Mouse (Mus musculus): ENCODE results near the gene Nrxn1. TPM values are rescaled to one million over a fixed set of nuclear protein-coding genes. Genes with fewer than 3 reads are reported as not detected.

The Nrxn1 gene
- polyA plus RNA-seq, 1 experiment from 2014 or later: 2.0 TPM

DNA sequence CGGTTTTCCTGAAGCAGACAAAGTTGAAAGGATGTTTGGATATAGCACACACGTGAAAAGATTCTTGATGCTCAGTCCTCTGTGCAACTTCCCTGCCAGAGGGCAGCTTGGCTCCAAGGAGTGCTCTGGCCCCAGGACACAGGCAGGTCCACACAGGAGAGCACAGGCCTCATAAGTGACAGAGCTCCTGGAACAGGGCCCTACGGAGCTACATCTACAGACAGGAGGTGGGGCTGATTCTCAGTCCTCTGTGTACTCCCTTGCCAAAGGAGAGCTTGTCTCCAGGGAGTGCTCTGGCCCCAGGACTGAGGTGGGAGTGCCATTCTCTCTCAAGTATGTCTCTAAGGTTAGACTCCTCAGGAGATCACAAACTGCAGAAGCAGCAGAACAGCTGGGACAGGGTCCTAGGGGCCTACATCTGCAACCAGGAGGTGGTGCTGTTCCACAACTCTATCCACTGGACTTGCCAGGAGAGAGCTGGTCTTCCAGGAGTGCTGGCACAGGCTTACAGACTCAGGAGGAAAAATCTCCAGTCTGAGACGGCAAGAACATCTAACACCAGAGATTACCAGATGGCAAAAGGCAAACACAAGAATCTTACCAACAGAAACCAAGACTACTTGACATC lies 129.9 kb downstream of the Nrxn1 start:
- H3K27ac ChIP-seq (replicated peaks in 1 of 2; ENCODE audit: control insufficient read depth in 1 of 2, insufficient read depth in 1 of 2, low read depth in 2 of 2, low read length in 2 of 2): no peak overlapping the region
- no peak overlapping the region for H3K4me2 ChIP-seq (ENCODE audit: low read length)
- no peak overlapping the region for H3K4me3 ChIP-seq (ENCODE audit: control insufficient read depth in 1 of 2, insufficient read depth in 1 of 2, low read depth in 1 of 2, low read length in 2 of 2)
- no peaks in the 10 kb centered on the region for H3K4me1 ChIP-seq (ENCODE audit: control insufficient read depth in 2 of 2, insufficient read depth in 2 of 2, low read length in 2 of 2)
- no peaks in the 10 kb centered on the region for H3K9me3 ChIP-seq (ENCODE audit: control insufficient read depth, low read length)
- WGBS: 46% methylated on average over 4 of the region's 4 CpGs
- no peak overlapping the region for H3K9ac ChIP-seq (ENCODE audit: low read length)
- no peaks in the 10 kb centered on the region for H3K27me3 ChIP-seq (ENCODE audit: control insufficient read depth, insufficient read depth, low read length)
- ATAC-seq (ENCODE audit: insufficient number of reproducible peaks, insufficient read depth, low FRiP score, low read depth): no peak
- no peaks in the 10 kb centered on the region for H3K36me3 ChIP-seq (ENCODE audit: control insufficient read depth, insufficient read depth, low read length)

DNA sequence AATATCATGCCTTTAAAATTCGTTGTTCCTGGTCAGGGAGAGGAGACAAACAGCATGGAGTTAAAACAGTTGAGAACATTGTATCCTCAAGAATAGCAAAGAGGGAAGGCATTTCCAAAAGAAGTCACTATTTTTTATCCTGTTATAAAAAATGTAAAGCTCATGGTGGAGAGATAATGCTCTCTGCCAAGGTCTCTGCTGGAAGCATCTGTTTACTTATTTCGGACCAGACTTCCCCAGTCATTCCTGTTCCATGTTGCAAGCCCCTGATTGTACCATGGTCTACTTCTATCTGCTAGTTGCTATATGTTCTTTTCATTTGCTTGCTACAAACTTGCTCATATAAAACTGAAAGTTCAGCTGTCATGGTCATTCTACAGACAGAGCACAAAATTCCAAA lies 137.7 kb downstream of the Nrxn1 start:
- Histone ChIP-seq H3K36me3 (ENCODE audit: control insufficient read depth, insufficient read depth, low read length) (no peaks in the 10 kb centered on the region), H3K9me3 (ENCODE audit: control insufficient read depth, low read length) (no peaks in the 10 kb centered on the region), H3K27ac (replicated peaks in 1 of 2; ENCODE audit: control insufficient read depth in 1 of 2, insufficient read depth in 1 of 2, low read depth in 2 of 2, low read length in 2 of 2) (no peak overlapping the region), H3K4me2 (ENCODE audit: low read length) (no peak overlapping the region), H3K4me3 (ENCODE audit: control insufficient read depth in 1 of 2, insufficient read depth in 1 of 2, low read depth in 1 of 2, low read length in 2 of 2) (no peak overlapping the region), H3K4me1 (ENCODE audit: control insufficient read depth in 2 of 2, insufficient read depth in 2 of 2, low read length in 2 of 2) (no peaks in the 10 kb centered on the region), H3K27me3 (ENCODE audit: control insufficient read depth, insufficient read depth, low read length) (no peaks in the 10 kb centered on the region), H3K9ac (ENCODE audit: low read length) (no peak overlapping the region)
- no peak for ATAC-seq (ENCODE audit: insufficient number of reproducible peaks, insufficient read depth, low FRiP score, low read depth)
- WGBS: 67% methylated on average over 2 of the region's 2 CpGs

DNA sequence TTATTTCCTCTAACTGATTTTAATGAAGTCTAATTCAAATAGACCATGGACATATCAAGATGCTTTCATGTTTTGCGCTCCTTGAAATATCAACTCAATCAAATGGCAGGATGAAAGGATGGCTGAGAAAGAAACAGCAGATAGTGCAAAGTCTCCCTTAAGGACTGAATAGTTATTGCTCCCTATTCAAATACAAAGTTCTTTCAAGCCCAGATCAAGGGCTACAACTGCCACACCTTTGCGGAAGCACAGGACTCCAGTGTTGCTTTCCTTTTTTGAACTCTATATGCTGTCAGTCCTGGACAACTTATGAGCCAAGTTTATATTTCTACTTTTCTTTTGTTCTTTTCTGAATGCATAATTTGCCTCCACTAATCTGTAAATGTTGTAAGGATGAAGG lies 157.9 kb downstream of the Nrxn1 start:
- H3K36me3 ChIP-seq (ENCODE audit: control insufficient read depth, insufficient read depth, low read length): no peaks in the 10 kb centered on the region
- no peak overlapping the region for H3K27ac ChIP-seq (replicated peaks in 1 of 2; ENCODE audit: control insufficient read depth in 1 of 2, insufficient read depth in 1 of 2, low read depth in 2 of 2, low read length in 2 of 2)
- no peak overlapping the region for H3K9ac ChIP-seq (ENCODE audit: low read length)
- no peaks in the 10 kb centered on the region for H3K9me3 ChIP-seq (ENCODE audit: control insufficient read depth, low read length)
- no peaks in the 10 kb centered on the region for H3K4me1 ChIP-seq (ENCODE audit: control insufficient read depth in 2 of 2, insufficient read depth in 2 of 2, low read length in 2 of 2)
- H3K27me3 ChIP-seq (ENCODE audit: control insufficient read depth, insufficient read depth, low read length): no peaks in the 10 kb centered on the region
- H3K4me3 ChIP-seq (ENCODE audit: control insufficient read depth in 1 of 2, insufficient read depth in 1 of 2, low read depth in 1 of 2, low read length in 2 of 2): no peak overlapping the region
- no peak for ATAC-seq (ENCODE audit: insufficient number of reproducible peaks, insufficient read depth, low FRiP score, low read depth)
- H3K4me2 ChIP-seq (ENCODE audit: low read length): no peak overlapping the region
- WGBS: 91% methylated on average over 2 of the region's 2 CpGs

DNA sequence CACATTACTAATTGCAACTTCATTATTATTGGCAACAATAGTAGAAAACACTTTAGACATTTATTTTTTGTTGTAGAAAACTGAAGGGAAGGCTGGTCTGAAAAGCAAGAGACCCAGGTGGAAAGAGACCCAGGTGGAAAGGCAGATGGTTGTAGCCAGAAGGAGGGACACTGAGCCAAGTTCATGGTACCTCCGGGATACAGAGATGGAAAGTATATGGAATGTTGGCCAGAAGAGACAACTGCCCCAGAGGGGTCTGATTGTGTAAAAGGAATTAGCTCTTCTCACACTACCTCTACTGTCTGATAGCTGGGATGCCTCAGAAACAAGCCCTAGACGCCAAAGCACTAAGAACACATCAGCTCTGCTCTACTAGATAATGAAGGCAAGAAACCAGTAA lies 179.6 kb downstream of the Nrxn1 start:
- H3K36me3 ChIP-seq (ENCODE audit: control insufficient read depth, insufficient read depth, low read length): no peaks in the 10 kb centered on the region

DNA sequence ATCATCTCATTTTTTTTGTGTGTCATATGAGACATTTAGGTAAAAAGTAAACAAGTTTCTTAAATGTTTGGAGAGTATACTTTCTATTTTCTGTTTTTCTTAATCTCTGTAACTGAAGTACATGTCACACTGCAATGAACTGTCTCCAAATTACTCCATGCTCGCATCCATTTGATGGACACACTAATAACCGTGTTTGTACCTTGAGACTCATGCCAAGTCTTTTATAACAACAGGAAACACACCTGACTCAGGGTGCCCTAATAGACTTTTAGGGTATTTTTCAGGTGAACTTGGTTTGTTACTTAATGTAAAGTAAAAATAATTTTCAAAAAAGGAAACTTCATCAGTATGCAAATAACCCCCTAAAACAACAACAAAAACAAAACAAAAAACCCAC lies 180.1 kb downstream of the Nrxn1 start:
- H3K4me2 ChIP-seq (ENCODE audit: low read length): no peak overlapping the region
- H3K9me3 ChIP-seq (ENCODE audit: control insufficient read depth, low read length): no peaks in the 10 kb centered on the region
- no peaks in the 10 kb centered on the region for H3K36me3 ChIP-seq (ENCODE audit: control insufficient read depth, insufficient read depth, low read length)
- ATAC-seq (ENCODE audit: insufficient number of reproducible peaks, insufficient read depth, low FRiP score, low read depth): no peak
- H3K27me3 ChIP-seq (ENCODE audit: control insufficient read depth, insufficient read depth, low read length): no peaks in the 10 kb centered on the region
- WGBS: 78% methylated on average over 2 of the region's 2 CpGs
- H3K4me1 ChIP-seq (ENCODE audit: control insufficient read depth in 2 of 2, insufficient read depth in 2 of 2, low read length in 2 of 2): no peaks in the 10 kb centered on the region
- H3K27ac ChIP-seq (replicated peaks in 1 of 2; ENCODE audit: control insufficient read depth in 1 of 2, insufficient read depth in 1 of 2, low read depth in 2 of 2, low read length in 2 of 2): no peak overlapping the region
- H3K4me3 ChIP-seq (ENCODE audit: control insufficient read depth in 1 of 2, insufficient read depth in 1 of 2, low read depth in 1 of 2, low read length in 2 of 2): no peak overlapping the region
- no peak overlapping the region for H3K9ac ChIP-seq (ENCODE audit: low read length)

More for the DNA sequence above, 179.6 kb downstream of the Nrxn1 start:
- Histone ChIP-seq H3K4me1 (ENCODE audit: control insufficient read depth in 2 of 2, insufficient read depth in 2 of 2, low read length in 2 of 2) (no peaks in the 10 kb centered on the region), H3K27ac (replicated peaks in 1 of 2; ENCODE audit: control insufficient read depth in 1 of 2, insufficient read depth in 1 of 2, low read depth in 2 of 2, low read length in 2 of 2) (no peak overlapping the region), H3K4me2 (ENCODE audit: low read length) (no peak overlapping the region), H3K9ac (ENCODE audit: low read length) (no peak overlapping the region), H3K9me3 (ENCODE audit: control insufficient read depth, low read length) (no peaks in the 10 kb centered on the region), H3K4me3 (ENCODE audit: control insufficient read depth in 1 of 2, insufficient read depth in 1 of 2, low read depth in 1 of 2, low read length in 2 of 2) (no peak overlapping the region), H3K27me3 (ENCODE audit: control insufficient read depth, insufficient read depth, low read length) (no peaks in the 10 kb centered on the region)
- 61% methylated on average over 2 of the region's 2 CpGs for WGBS
- ATAC-seq (ENCODE audit: insufficient number of reproducible peaks, insufficient read depth, low FRiP score, low read depth): no peak

DNA sequence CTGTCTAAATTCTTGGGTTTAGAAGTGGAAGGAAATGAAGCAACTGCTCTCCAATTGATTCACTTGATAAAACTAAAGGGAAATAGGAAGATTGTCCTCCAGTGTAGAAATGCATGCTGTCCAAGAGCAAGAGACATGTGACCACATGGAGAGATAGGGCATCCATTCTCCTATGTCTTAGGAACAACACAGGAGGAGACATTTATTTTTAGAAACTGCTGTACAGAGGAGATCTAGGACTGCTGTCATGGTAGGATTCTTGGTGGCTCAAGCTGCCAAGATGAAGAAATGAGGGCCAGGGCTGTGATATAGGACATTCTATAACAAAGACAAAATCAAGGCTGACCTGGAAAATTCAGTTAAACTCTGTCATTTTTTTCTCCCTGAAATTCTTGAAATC lies 180.5 kb downstream of the Nrxn1 start:
- Histone ChIP-seq H3K9me3 (ENCODE audit: control insufficient read depth, low read length) (no peaks in the 10 kb centered on the region), H3K27me3 (ENCODE audit: control insufficient read depth, insufficient read depth, low read length) (no peaks in the 10 kb centered on the region), H3K36me3 (ENCODE audit: control insufficient read depth, insufficient read depth, low read length) (no peaks in the 10 kb centered on the region), H3K4me1 (ENCODE audit: control insufficient read depth in 2 of 2, insufficient read depth in 2 of 2, low read length in 2 of 2) (no peaks in the 10 kb centered on the region), H3K27ac (replicated peaks in 1 of 2; ENCODE audit: control insufficient read depth in 1 of 2, insufficient read depth in 1 of 2, low read depth in 2 of 2, low read length in 2 of 2) (no peak overlapping the region), H3K4me3 (ENCODE audit: control insufficient read depth in 1 of 2, insufficient read depth in 1 of 2, low read depth in 1 of 2, low read length in 2 of 2) (no peak overlapping the region), H3K4me2 (ENCODE audit: low read length) (no peak overlapping the region), H3K9ac (ENCODE audit: low read length) (no peak overlapping the region)
- ATAC-seq (ENCODE audit: insufficient number of reproducible peaks, insufficient read depth, low FRiP score, low read depth): no peak

DNA sequence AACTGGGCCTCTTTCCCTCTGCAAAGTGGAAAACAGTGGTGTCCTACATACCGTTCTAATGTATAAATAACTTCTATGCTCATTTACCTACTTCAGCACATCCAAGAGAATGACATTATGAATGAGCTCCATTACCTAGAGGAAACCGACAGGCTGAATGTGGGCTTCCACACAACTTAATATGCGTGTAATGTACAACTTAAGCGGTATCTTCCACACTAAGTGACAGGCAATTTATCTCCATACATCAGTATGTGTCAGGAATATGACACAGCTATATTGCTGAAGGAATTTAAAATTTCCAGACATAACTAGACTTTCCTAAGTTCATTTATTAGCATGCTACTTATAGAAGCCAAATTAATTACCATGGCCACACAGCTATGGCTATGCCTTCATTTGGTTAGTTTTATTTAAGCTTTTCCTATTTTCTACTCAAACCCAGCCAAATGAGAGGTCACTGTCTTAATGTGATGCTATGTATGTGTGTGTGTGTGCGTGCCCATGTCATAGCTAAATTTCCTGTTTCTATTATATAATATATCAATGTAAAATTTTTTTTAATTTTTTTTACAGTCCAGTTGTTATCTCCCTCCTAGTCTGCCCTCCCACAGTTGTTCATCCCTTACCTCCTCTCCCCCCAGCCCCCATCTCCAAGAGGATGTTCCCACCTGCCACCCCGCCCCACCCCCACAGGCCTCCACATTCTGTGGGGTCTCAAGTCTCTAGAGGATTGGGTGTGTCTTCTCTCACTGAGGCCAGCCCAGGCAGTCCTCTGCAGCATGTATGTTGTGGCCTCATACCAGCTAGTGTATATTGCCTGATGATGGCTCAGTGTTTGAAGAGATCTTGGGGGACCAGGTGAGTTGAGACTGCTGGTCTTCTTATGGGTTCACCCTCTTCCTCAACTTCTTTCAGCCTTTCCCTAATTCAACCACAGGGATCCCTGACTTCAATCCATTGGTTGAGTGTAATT lies 186.5 kb downstream of the Nrxn1 start:
- H3K36me3 ChIP-seq (ENCODE audit: control insufficient read depth, insufficient read depth, low read length): no peaks in the 10 kb centered on the region
- no peak overlapping the region for H3K4me3 ChIP-seq (ENCODE audit: control insufficient read depth in 1 of 2, insufficient read depth in 1 of 2, low read depth in 1 of 2, low read length in 2 of 2)
- no peak overlapping the region for H3K27ac ChIP-seq (replicated peaks in 1 of 2; ENCODE audit: control insufficient read depth in 1 of 2, insufficient read depth in 1 of 2, low read depth in 2 of 2, low read length in 2 of 2)
- H3K4me2 ChIP-seq (ENCODE audit: low read length): no peak overlapping the region
- no peaks in the 10 kb centered on the region for H3K4me1 ChIP-seq (ENCODE audit: control insufficient read depth in 2 of 2, insufficient read depth in 2 of 2, low read length in 2 of 2)
- H3K9me3 ChIP-seq (ENCODE audit: control insufficient read depth, low read length): no peaks in the 10 kb centered on the region
- H3K27me3 ChIP-seq (ENCODE audit: control insufficient read depth, insufficient read depth, low read length): no peaks in the 10 kb centered on the region
- WGBS: 77% methylated on average over 6 of the region's 6 CpGs
- H3K9ac ChIP-seq (ENCODE audit: low read length): no peak overlapping the region
- no peak for ATAC-seq (ENCODE audit: insufficient number of reproducible peaks, insufficient read depth, low FRiP score, low read depth)

All from heart, embryonic 14.5 days (tissue).